Mouse (Mus musculus): ENCODE results near the gene Pde4d. TPM values are rescaled to one million over a fixed set of nuclear protein-coding genes. Genes with fewer than 3 reads are reported as not detected.

The Pde4d gene
- polyA plus RNA-seq (2014; fragmentation: Nextera tagmentation; extraction: Ambion mirVana), result 18.6 and 20.6 TPM in 2 replicates

DNA sequence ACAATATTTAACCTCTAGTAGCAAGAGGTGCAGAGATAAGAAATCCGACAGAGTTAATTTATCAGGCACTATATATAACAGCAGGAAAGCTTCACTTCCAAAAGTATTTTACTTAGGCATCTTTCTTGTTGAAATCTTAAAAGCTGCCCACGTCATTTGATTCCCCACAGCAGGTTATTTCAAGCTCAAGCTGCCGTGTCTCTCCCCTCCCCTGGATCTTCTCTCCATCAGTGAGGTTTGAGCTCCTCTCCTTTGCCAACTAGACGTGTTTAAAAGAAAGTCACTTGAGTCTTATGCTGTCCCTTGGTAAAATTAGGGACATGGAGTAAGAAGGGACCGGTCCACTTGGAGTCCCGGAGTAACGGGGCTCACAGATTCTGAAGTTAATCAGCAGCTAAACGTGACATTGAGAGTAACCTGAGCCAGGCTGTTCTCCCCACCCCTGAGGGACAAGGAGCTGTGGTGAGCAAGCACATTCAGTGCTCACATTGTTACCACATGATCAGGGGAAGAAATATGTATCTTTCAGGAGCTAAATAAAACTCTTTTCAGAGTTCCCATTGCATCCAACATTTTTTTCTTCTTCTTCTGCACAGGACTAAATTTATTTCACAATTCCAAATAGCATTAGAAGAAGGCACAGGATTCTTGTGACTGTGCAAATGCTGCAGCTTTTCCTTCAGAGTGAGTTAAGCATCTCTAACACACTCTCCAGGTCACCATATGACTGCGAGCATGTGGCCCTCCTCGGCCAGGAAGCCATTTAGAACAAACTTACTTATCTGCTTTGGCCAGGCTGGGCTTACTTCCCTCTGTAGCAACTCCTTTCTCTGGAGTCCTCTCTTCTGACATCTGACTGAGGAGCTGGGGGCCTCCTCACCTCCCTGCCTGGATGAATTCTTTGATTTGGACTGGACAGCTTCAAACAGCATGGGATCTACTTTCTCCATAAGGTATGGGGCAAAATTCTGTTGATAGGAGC is at the start of gene Pde4d:
TSS of gene Pde4d (plus strand) at position 833 of the 982 bp plus-strand sequence.
- no peak within 1 kb of the TSS for H3K27ac ChIP-seq (ENCODE audit: low read depth)
- no peak within 1 kb of the TSS for H3K9ac ChIP-seq (ENCODE audit: low read length)
- no peaks in the 10 kb centered on the region for H3K36me3 ChIP-seq (ENCODE audit: control insufficient read depth, insufficient read depth, low read length)
- H3K27me3 ChIP-seq (replicated peaks; ENCODE audit: control insufficient read depth, insufficient read depth, low read length), result no peaks in the 10 kb centered on the region
- 27% methylated on average over 10 of the region's 10 CpGs for WGBS
- DNase-seq (ENCODE audit: low spot score) (peak; percentile 53), ATAC-seq (replicated peaks; ENCODE audit: low FRiP score, low TSS enrichment, low read depth) (no peak)
- peaks cover 9% of the 10 kb centered on the region; the same call in 1 of the 2 replicates for H3K4me1 ChIP-seq (replicated peaks; ENCODE audit: control insufficient read depth, insufficient read depth, low read length)
- H3K4me2 ChIP-seq (ENCODE audit: low read length), result no peak within 1 kb of the TSS
- no peaks in the 10 kb centered on the region for H3K9me3 ChIP-seq (ENCODE audit: control insufficient read depth, low read length)
- H3K4me3 ChIP-seq (ENCODE audit: low read depth, low read length), result no peak within 1 kb of the TSS

DNA sequence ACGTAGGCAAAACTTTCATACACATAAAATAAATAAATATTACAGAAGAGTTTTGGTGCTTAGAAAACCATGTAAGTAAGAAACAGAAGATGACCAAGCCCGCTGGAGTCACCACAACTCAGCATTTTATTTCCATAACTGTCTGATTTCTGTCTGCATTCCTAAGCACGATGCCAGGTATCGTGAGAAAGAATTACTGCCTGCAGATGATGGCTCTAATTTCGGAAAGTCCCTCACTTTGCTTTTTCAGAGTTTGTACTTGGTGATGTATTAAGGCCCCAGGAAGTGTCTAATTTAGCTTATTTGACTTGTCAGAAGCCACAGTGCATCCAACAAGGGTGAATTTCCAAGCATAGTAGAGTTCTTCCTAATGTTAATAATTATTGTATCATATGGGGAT is 46.6 kb upstream of the Pde4d start:
- ATAC-seq (replicated peaks; ENCODE audit: low FRiP score, low TSS enrichment, low read depth) (no peak), DNase-seq (ENCODE audit: low spot score) (no peak)
- WGBS, result 87% methylated on average over 5 of the region's 5 CpGs
- Histone ChIP-seq H3K27ac (ENCODE audit: low read depth) (no peak overlapping the region), H3K27me3 (replicated peaks; ENCODE audit: control insufficient read depth, insufficient read depth, low read length) (no peaks in the 10 kb centered on the region), H3K36me3 (ENCODE audit: control insufficient read depth, insufficient read depth, low read length) (0 out of 2 replicates have a peak, but pooled peaks cover 7% of the 10 kb centered on the region), H3K4me3 (ENCODE audit: low read depth, low read length) (no peak overlapping the region), H3K4me2 (ENCODE audit: low read length) (no peak overlapping the region), H3K9me3 (ENCODE audit: control insufficient read depth, low read length) (no peaks in the 10 kb centered on the region), H3K9ac (ENCODE audit: low read length) (no peak overlapping the region), H3K4me1 (replicated peaks; ENCODE audit: control insufficient read depth, insufficient read depth, low read length) (no peaks in the 10 kb centered on the region)

DNA sequence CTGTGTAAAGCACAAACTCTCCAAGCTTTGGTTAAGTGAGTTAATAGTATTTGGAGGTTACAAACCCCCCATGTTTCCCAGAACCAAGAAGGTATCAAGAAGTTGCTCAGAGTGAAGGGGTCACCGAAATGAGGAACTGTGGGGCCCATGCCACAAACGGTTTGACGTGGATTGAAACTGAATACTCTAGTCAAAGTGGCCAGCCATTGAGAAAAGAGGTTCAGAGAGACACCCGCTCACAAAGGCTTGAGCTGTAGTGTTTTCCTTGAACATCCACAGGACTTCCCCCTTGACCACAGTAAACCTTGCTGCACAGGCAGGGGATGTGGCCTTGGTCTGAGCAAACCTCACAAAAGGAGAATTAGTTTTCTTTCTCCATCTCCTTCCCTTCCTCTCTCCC is 45.4 kb upstream of the Pde4d start:
- Histone ChIP-seq H3K27me3 (replicated peaks; ENCODE audit: control insufficient read depth, insufficient read depth, low read length) (no peaks in the 10 kb centered on the region), H3K4me1 (replicated peaks; ENCODE audit: control insufficient read depth, insufficient read depth, low read length) (no peaks in the 10 kb centered on the region), H3K27ac (ENCODE audit: low read depth) (no peak overlapping the region), H3K4me2 (ENCODE audit: low read length) (no peak overlapping the region), H3K9me3 (ENCODE audit: control insufficient read depth, low read length) (no peaks in the 10 kb centered on the region), H3K36me3 (ENCODE audit: control insufficient read depth, insufficient read depth, low read length) (0 out of 2 replicates have a peak, but pooled peaks cover 7% of the 10 kb centered on the region), H3K4me3 (ENCODE audit: low read depth, low read length) (no peak overlapping the region), H3K9ac (ENCODE audit: low read length) (no peak overlapping the region)
- ATAC-seq (replicated peaks; ENCODE audit: low FRiP score, low TSS enrichment, low read depth) (no peak), DNase-seq (ENCODE audit: low spot score) (no peak)
- whole genome bisulfite sequencing, result 94% methylated on average over 4 of the region's 4 CpGs

DNA sequence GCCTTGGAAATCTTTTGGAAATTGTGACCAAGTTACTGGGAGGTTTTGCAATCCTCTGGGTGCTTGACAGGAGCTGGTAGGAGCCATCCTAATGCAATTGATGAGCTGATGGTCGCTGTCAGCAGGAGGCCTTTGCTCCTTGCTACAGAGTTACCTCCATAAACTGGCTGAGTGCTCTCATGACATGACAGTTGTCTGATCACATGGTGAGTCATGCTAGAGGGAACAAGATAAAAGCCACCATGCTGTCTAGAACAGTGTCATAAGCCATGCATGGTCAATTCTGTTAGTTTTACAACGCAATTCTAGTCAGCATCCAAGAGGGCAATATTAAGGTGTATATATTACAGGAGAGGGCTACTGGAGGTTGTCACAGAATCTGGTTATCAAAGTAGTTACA is 34.3 kb upstream of the Pde4d start:
- no peak overlapping the region for H3K27ac ChIP-seq (ENCODE audit: low read depth)
- no peak overlapping the region for H3K9ac ChIP-seq (ENCODE audit: low read length)
- ATAC-seq (replicated peaks; ENCODE audit: low FRiP score, low TSS enrichment, low read depth), result no peak
- no peaks in the 10 kb centered on the region for H3K9me3 ChIP-seq (ENCODE audit: control insufficient read depth, low read length)
- H3K4me3 ChIP-seq (ENCODE audit: low read depth, low read length), result no peak overlapping the region
- H3K36me3 ChIP-seq (ENCODE audit: control insufficient read depth, insufficient read depth, low read length), result no peaks in the 10 kb centered on the region
- no peaks in the 10 kb centered on the region for H3K4me1 ChIP-seq (replicated peaks; ENCODE audit: control insufficient read depth, insufficient read depth, low read length)
- no peak overlapping the region for H3K4me2 ChIP-seq (ENCODE audit: low read length)
- 72% methylated on average over 2 of the region's 2 CpGs for WGBS
- no peak for DNase-seq (ENCODE audit: low spot score)
- H3K27me3 ChIP-seq (replicated peaks; ENCODE audit: control insufficient read depth, insufficient read depth, low read length), result no peaks in the 10 kb centered on the region

DNA sequence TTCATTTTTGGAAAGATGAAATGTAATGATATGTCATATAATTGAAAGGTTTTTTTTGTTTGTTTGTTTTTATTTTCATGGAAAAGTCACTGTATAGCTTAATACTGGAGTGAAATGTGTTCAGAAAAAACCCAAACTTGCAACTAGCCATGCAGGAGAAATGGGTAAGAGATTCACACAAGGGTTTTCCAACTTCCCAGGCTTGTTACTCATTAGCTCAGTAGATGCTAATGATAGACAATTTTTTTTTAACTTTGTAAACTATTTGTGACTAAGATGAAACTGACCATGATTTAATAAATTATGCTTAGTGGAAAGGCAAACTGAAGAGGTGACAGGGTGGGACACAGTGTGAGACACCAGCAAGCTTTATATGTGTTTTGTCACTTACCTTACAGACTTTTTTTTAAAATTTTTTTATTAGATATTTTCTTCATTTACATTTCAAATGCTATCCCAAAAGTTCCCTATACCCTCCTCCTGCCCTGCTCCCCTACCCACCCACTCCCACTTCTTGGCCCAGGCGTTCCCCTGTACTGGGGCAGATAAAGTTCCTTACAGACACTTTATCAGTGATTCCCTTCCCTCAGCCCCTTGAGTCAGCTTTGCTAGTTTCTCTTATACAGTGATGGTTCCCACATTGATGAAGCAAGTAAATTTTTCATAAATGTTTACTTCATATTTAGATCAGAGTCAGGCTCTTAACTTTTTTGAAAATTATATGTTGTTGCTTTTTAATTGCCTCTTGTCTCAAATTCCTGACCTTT is 30.8 kb upstream of the Pde4d start:
- Histone ChIP-seq H3K9me3 (ENCODE audit: control insufficient read depth, low read length) (no peaks in the 10 kb centered on the region), H3K4me3 (ENCODE audit: low read depth, low read length) (no peak overlapping the region), H3K36me3 (ENCODE audit: control insufficient read depth, insufficient read depth, low read length) (no peaks in the 10 kb centered on the region), H3K27ac (ENCODE audit: low read depth) (no peak overlapping the region), H3K27me3 (replicated peaks; ENCODE audit: control insufficient read depth, insufficient read depth, low read length) (no peaks in the 10 kb centered on the region), H3K9ac (ENCODE audit: low read length) (no peak overlapping the region), H3K4me2 (ENCODE audit: low read length) (no peak overlapping the region), H3K4me1 (replicated peaks; ENCODE audit: control insufficient read depth, insufficient read depth, low read length) (no peaks in the 10 kb centered on the region)
- WGBS, result 43% methylated on average over 1 of the region's 1 CpGs
- ATAC-seq (replicated peaks; ENCODE audit: low FRiP score, low TSS enrichment, low read depth) (no peak), DNase-seq (ENCODE audit: low spot score) (no peak)

DNA sequence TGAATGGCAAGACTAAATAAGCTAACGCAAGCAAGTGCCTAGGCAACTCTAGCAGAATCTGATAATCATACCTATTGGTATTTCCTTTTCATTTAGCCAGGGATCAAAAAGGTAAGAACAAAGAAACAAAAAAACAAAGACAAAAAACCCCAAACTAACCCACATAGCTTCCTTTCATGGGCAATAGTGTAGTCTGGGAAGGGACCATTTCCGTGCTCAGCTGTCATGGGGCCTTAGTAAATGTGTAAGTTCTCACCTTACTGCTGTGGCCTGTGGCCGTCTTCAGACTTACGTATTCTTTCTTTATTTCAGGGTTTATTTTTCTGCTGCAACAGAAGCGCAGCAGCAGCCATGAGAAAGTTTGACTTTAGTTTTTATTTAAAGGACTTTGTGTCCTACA is 23.4 kb upstream of the Pde4d start:
- H3K27me3 ChIP-seq (replicated peaks; ENCODE audit: control insufficient read depth, insufficient read depth, low read length), result no peaks in the 10 kb centered on the region
- ATAC-seq (replicated peaks; ENCODE audit: low FRiP score, low TSS enrichment, low read depth) (no peak), DNase-seq (ENCODE audit: low spot score) (no peak)
- no peak overlapping the region for H3K4me3 ChIP-seq (ENCODE audit: low read depth, low read length)
- no peaks in the 10 kb centered on the region for H3K36me3 ChIP-seq (ENCODE audit: control insufficient read depth, insufficient read depth, low read length)
- H3K9ac ChIP-seq (ENCODE audit: low read length), result no peak overlapping the region
- WGBS, result 85% methylated on average over 5 of the region's 5 CpGs
- no peaks in the 10 kb centered on the region for H3K4me1 ChIP-seq (replicated peaks; ENCODE audit: control insufficient read depth, insufficient read depth, low read length)
- no peak overlapping the region for H3K4me2 ChIP-seq (ENCODE audit: low read length)
- no peaks in the 10 kb centered on the region for H3K9me3 ChIP-seq (ENCODE audit: control insufficient read depth, low read length)
- no peak overlapping the region for H3K27ac ChIP-seq (ENCODE audit: low read depth)

DNA sequence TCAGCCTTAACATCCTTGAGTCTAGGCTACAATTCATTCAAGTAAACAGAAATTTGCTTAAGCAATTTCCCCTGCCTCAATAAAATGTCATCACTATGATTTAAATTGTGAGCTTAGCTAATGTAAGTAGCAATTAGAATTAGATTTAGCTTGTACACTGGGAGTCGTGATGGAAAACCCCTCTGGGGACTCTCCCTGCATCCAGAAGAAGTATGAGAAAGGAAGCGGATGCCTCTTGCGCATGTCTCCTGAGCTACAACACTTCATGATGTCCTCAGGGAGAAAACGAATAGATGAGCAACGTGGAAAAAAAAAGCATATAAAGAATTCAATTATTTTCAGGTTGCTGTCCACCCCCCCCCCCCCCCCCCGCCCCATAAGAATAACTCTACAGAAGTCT is 20.9 kb upstream of the Pde4d start:
- no peak for DNase-seq (ENCODE audit: low spot score)
- no peaks in the 10 kb centered on the region for H3K4me1 ChIP-seq (replicated peaks; ENCODE audit: control insufficient read depth, insufficient read depth, low read length)

DNA sequence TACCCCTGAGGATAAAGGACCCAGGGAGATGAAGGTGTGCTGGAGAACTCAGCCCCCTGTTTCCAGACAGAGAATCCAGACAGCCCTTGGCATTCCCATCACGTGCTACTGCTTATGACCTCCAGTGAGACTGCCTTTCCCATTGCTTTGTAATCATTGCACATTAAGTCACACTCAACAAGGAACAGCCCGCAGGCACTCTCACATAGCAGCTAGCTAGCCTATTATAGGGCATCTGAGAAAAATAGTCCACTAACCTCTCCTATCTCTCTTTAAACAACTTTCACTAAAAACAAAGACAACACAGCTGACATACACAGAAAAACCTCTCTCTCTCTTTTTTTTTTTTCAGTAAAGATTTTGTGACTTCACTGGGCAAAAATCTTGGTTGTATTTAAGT is 20.1 kb upstream of the Pde4d start:
- Histone ChIP-seq H3K4me1 (replicated peaks; ENCODE audit: control insufficient read depth, insufficient read depth, low read length) (no peaks in the 10 kb centered on the region), H3K9me3 (ENCODE audit: control insufficient read depth, low read length) (no peaks in the 10 kb centered on the region), H3K27ac (ENCODE audit: low read depth) (no peak overlapping the region), H3K27me3 (replicated peaks; ENCODE audit: control insufficient read depth, insufficient read depth, low read length) (no peaks in the 10 kb centered on the region), H3K9ac (ENCODE audit: low read length) (no peak overlapping the region), H3K4me3 (ENCODE audit: low read depth, low read length) (no peak overlapping the region), H3K36me3 (ENCODE audit: control insufficient read depth, insufficient read depth, low read length) (no peaks in the 10 kb centered on the region), H3K4me2 (ENCODE audit: low read length) (no peak overlapping the region)
- DNase-seq (ENCODE audit: low spot score) (no peak), ATAC-seq (replicated peaks; ENCODE audit: low FRiP score, low TSS enrichment, low read depth) (no peak)
- WGBS, result 77% methylated on average over 2 of the region's 2 CpGs

More for the DNA sequence above, 20.9 kb upstream of the Pde4d start:
- ATAC-seq (replicated peaks; ENCODE audit: low FRiP score, low TSS enrichment, low read depth), result no peak
- no peak overlapping the region for H3K4me3 ChIP-seq (ENCODE audit: low read depth, low read length)
- H3K9ac ChIP-seq (ENCODE audit: low read length), result no peak overlapping the region
- 82% methylated on average over 6 of the region's 6 CpGs for WGBS
- H3K27me3 ChIP-seq (replicated peaks; ENCODE audit: control insufficient read depth, insufficient read depth, low read length), result no peaks in the 10 kb centered on the region
- no peaks in the 10 kb centered on the region for H3K36me3 ChIP-seq (ENCODE audit: control insufficient read depth, insufficient read depth, low read length)
- no peaks in the 10 kb centered on the region for H3K9me3 ChIP-seq (ENCODE audit: control insufficient read depth, low read length)
- no peak overlapping the region for H3K27ac ChIP-seq (ENCODE audit: low read depth)
- H3K4me2 ChIP-seq (ENCODE audit: low read length), result no peak overlapping the region
